Mouse (Mus musculus): ENCODE data around the gene Rcan1. TPM values are rescaled to one million over a fixed set of nuclear protein-coding genes. Genes with fewer than 3 reads are reported as not detected.

Gene Rcan1
- polyA plus RNA-seq, 1 experiment from 2014 or later, result 34.3 TPM

GRCm38 (mm10) chr16:92387692-92388091 lies 83.0 kb downstream of the Rcan1 start:
- 20% methylated on average over 10 of the region's 10 CpGs for WGBS
- no peaks in the 10 kb centered on the region for H3K9me3 ChIP-seq (replicated peaks)
- H3K9ac ChIP-seq, result no peak overlapping the region
- H3K36me3 ChIP-seq (ENCODE audit: poor library complexity, severe bottlenecking), result peaks cover 14% of the 10 kb centered on the region
- ATAC-seq, result no peak
- H3K4me1 ChIP-seq, result peaks cover 4% of the 10 kb centered on the region; the same call in 1 of the 2 replicates
- no peak overlapping the region for H3K4me2 ChIP-seq
- H3K4me3 ChIP-seq, result no peak overlapping the region
- no peak overlapping the region for H3K27ac ChIP-seq
- H3K27me3 ChIP-seq, result no peaks in the 10 kb centered on the region

- H3K4me3 ChIP-seq, result no peak overlapping the region
- H3K27ac ChIP-seq, result no peak overlapping the region
- no peaks in the 10 kb centered on the region for H3K36me3 ChIP-seq (ENCODE audit: poor library complexity, severe bottlenecking)
- peaks cover 10% of the 10 kb centered on the region; the same call in 1 of the 2 replicates for H3K4me1 ChIP-seq
- ATAC-seq, result no peak
- no peaks in the 10 kb centered on the region for H3K27me3 ChIP-seq
- H3K9me3 ChIP-seq (replicated peaks), result no peaks in the 10 kb centered on the region
- WGBS, result 11% methylated on average over 2 of the region's 2 CpGs
- no peak overlapping the region for H3K4me2 ChIP-seq
- no peak overlapping the region for H3K9ac ChIP-seq
Observed at GRCm38 (mm10) chr16:92385062-92385461, 85.6 kb downstream of the Rcan1 start.

- no peak overlapping the region for H3K4me3 ChIP-seq
- no peak for ATAC-seq
- H3K4me1 ChIP-seq, result peaks cover 10% of the 10 kb centered on the region; the same call in 1 of the 2 replicates
- no peak overlapping the region for H3K9ac ChIP-seq
- no peaks in the 10 kb centered on the region for H3K36me3 ChIP-seq (ENCODE audit: poor library complexity, severe bottlenecking)
- no peaks in the 10 kb centered on the region for H3K27me3 ChIP-seq
- H3K4me2 ChIP-seq, result no peak overlapping the region
- H3K27ac ChIP-seq, result no peak overlapping the region
- H3K9me3 ChIP-seq (replicated peaks), result no peaks in the 10 kb centered on the region
Observed at GRCm38 (mm10) chr16:92383412-92383811, 87.3 kb downstream of the Rcan1 start.

GRCm38 (mm10) chr16:92382508-92382907 lies 88.2 kb downstream of the Rcan1 start:
- peak; percentile 70 for ATAC-seq

GRCm38 (mm10) chr16:92381092-92381491 lies 89.6 kb downstream of the Rcan1 start:
- Histone ChIP-seq H3K27ac (no peak overlapping the region), H3K4me2 (no peak overlapping the region), H3K9ac (no peak overlapping the region), H3K27me3 (no peaks in the 10 kb centered on the region), H3K9me3 (replicated peaks) (no peaks in the 10 kb centered on the region), H3K4me3 (no peak overlapping the region), H3K36me3 (ENCODE audit: poor library complexity, severe bottlenecking) (no peaks in the 10 kb centered on the region), H3K4me1 (peaks cover 6% of the 10 kb centered on the region; the same call in 1 of the 2 replicates)
- no peak for ATAC-seq
- 79% methylated on average over 6 of the region's 6 CpGs for WGBS

More at GRCm38 (mm10) chr16:92382508-92382907, 88.2 kb downstream of the Rcan1 start:
- H3K27ac ChIP-seq, result no peak overlapping the region
- peaks cover 6% of the 10 kb centered on the region; the same call in 1 of the 2 replicates for H3K4me1 ChIP-seq
- no peak overlapping the region for H3K9ac ChIP-seq
- 41% methylated on average over 6 of the region's 6 CpGs for WGBS
- no peaks in the 10 kb centered on the region for H3K9me3 ChIP-seq (replicated peaks)
- H3K27me3 ChIP-seq, result no peaks in the 10 kb centered on the region
- no peak overlapping the region for H3K4me3 ChIP-seq
- H3K4me2 ChIP-seq, result no peak overlapping the region
- H3K36me3 ChIP-seq (ENCODE audit: poor library complexity, severe bottlenecking), result no peaks in the 10 kb centered on the region

GRCm38 (mm10) chr16:92376976-92377375 lies 93.7 kb downstream of the Rcan1 start:
- Histone ChIP-seq H3K4me2 (no peak overlapping the region), H3K27ac (no peak overlapping the region), H3K27me3 (no peaks in the 10 kb centered on the region), H3K9me3 (replicated peaks) (no peaks in the 10 kb centered on the region), H3K4me1 (peaks cover 9% of the 10 kb centered on the region; the same call in 1 of the 2 replicates), H3K4me3 (no peak overlapping the region), H3K36me3 (ENCODE audit: poor library complexity, severe bottlenecking) (no peaks in the 10 kb centered on the region), H3K9ac (no peak overlapping the region)
- ATAC-seq, result no peak
- WGBS, result 88% methylated on average over 6 of the region's 6 CpGs

GRCm38 (mm10) chr16:92371623-92372022 lies 99.0 kb downstream of the Rcan1 start:
- Histone ChIP-seq H3K36me3 (ENCODE audit: poor library complexity, severe bottlenecking) (no peaks in the 10 kb centered on the region), H3K27me3 (no peaks in the 10 kb centered on the region), H3K9ac (no peak overlapping the region), H3K4me1 (peaks cover 9% of the 10 kb centered on the region; the same call in 1 of the 2 replicates), H3K27ac (no peak overlapping the region), H3K4me3 (no peak overlapping the region), H3K4me2 (no peak overlapping the region), H3K9me3 (replicated peaks) (no peaks in the 10 kb centered on the region)
- WGBS, result 46% methylated on average over 5 of the region's 5 CpGs
- no peak for ATAC-seq

- 53% methylated on average over 2 of the region's 2 CpGs for WGBS
- Histone ChIP-seq H3K27me3 (no peaks in the 10 kb centered on the region), H3K9ac (no peak overlapping the region), H3K27ac (no peak overlapping the region), H3K36me3 (ENCODE audit: poor library complexity, severe bottlenecking) (no peaks in the 10 kb centered on the region), H3K4me2 (no peak overlapping the region), H3K4me3 (no peak overlapping the region), H3K4me1 (peaks cover 14% of the 10 kb centered on the region), H3K9me3 (replicated peaks) (no peaks in the 10 kb centered on the region)
- no peak for ATAC-seq
Observed at GRCm38 (mm10) chr16:92369260-92369659, 101.4 kb downstream of the Rcan1 start.

- Histone ChIP-seq H3K9ac (no peak overlapping the region), H3K4me1 (peaks cover 5% of the 10 kb centered on the region), H3K27ac (no peak overlapping the region), H3K4me2 (no peak overlapping the region), H3K27me3 (no peaks in the 10 kb centered on the region), H3K36me3 (ENCODE audit: poor library complexity, severe bottlenecking) (no peaks in the 10 kb centered on the region), H3K9me3 (replicated peaks) (no peaks in the 10 kb centered on the region), H3K4me3 (no peak overlapping the region)
- ATAC-seq, result no peak
- WGBS, result 60% methylated on average over 7 of the region's 7 CpGs
Observed at GRCm38 (mm10) chr16:92365477-92365876, 105.2 kb downstream of the Rcan1 start.

GRCm38 (mm10) chr16:92360711-92361110 lies 110.0 kb downstream of the Rcan1 start:
- 79% methylated on average over 7 of the region's 7 CpGs for WGBS
- no peaks in the 10 kb centered on the region for H3K36me3 ChIP-seq (ENCODE audit: poor library complexity, severe bottlenecking)
- no peak overlapping the region for H3K4me2 ChIP-seq
- ATAC-seq, result no peak
- H3K4me3 ChIP-seq, result no peak overlapping the region
- peaks cover 25% of the 10 kb centered on the region for H3K4me1 ChIP-seq
- no peaks in the 10 kb centered on the region for H3K27me3 ChIP-seq
- H3K9me3 ChIP-seq (replicated peaks), result no peaks in the 10 kb centered on the region
- H3K27ac ChIP-seq, result no peak overlapping the region
- no peak overlapping the region for H3K9ac ChIP-seq

- no peak within 1 kb of the TSS for H3K4me3 ChIP-seq
- no peaks in the 10 kb centered on the region for H3K27me3 ChIP-seq
- WGBS, result 60% methylated on average over 9 of the region's 9 CpGs
- H3K36me3 ChIP-seq (ENCODE audit: poor library complexity, severe bottlenecking), result no peaks in the 10 kb centered on the region
- H3K9ac ChIP-seq, result no peak within 1 kb of the TSS
- H3K4me2 ChIP-seq, result no peak within 1 kb of the TSS
- ATAC-seq, result no peak
- H3K9me3 ChIP-seq (replicated peaks), result no peaks in the 10 kb centered on the region
- H3K27ac ChIP-seq, result no peak within 1 kb of the TSS
- H3K4me1 ChIP-seq, result peaks cover 25% of the 10 kb centered on the region
Observed at GRCm38 (mm10) chr16:92359229-92359628, 111.4 kb downstream of the Rcan1 start, which contains the start of gene Kcne1. Kcne1 (minus strand) TSS chr16:92359468.

GRCm38 (mm10) chr16:92358734-92359133 lies 111.9 kb downstream of the Rcan1 start:
- Histone ChIP-seq H3K36me3 (ENCODE audit: poor library complexity, severe bottlenecking) (no peaks in the 10 kb centered on the region), H3K9me3 (replicated peaks) (no peaks in the 10 kb centered on the region), H3K27ac (no peak overlapping the region), H3K4me3 (no peak overlapping the region), H3K9ac (no peak overlapping the region), H3K27me3 (no peaks in the 10 kb centered on the region), H3K4me1 (peaks cover 25% of the 10 kb centered on the region), H3K4me2 (no peak overlapping the region)
- ATAC-seq, result 0 out of 2 replicates have a peak, but pooled peaks have one; percentile 33
- WGBS, result 21% methylated on average over 9 of the region's 9 CpGs

GRCm38 (mm10) chr16:92357566-92357965 lies 113.1 kb downstream of the Rcan1 start:
- no peak overlapping the region for H3K4me3 ChIP-seq
- H3K4me2 ChIP-seq, result no peak overlapping the region
- no peaks in the 10 kb centered on the region for H3K36me3 ChIP-seq (ENCODE audit: poor library complexity, severe bottlenecking)
- WGBS, result 27% methylated on average over 10 of the region's 10 CpGs
- no peak for ATAC-seq
- H3K9me3 ChIP-seq (replicated peaks), result no peaks in the 10 kb centered on the region
- H3K27me3 ChIP-seq, result no peaks in the 10 kb centered on the region
- no peak overlapping the region for H3K9ac ChIP-seq
- H3K4me1 ChIP-seq, result peaks cover 25% of the 10 kb centered on the region
- no peak overlapping the region for H3K27ac ChIP-seq
